Mouse (Mus musculus): ENCODE measurements around the gene Cpt1c. TPM values are rescaled to one million over a fixed set of nuclear protein-coding genes. Genes with fewer than 3 reads are reported as not detected.
A peak's percentile ranks its signal among the peaks of the same experiment; 100 is the strongest.

The Cpt1c gene
- polyA plus RNA-seq, 1 experiment from 2014 or later, result 22.4 TPM

- Histone ChIP-seq H3K36me3 (ENCODE audit: control insufficient read depth, insufficient read depth, low read length) (peaks cover 100% of the 10 kb centered on the region), H3K4me1 (ENCODE audit: control insufficient read depth, insufficient read depth, low read length) (no peaks in the 10 kb centered on the region), H3K9me3 (ENCODE audit: control insufficient read depth, low read length) (no peaks in the 10 kb centered on the region), H3K4me2 (ENCODE audit: low read depth, low read length) (no peak overlapping the region), H3K4me3 (ENCODE audit: low read depth, low read length) (no peak overlapping the region), H3K27me3 (replicated peaks; ENCODE audit: control insufficient read depth, insufficient read depth, low read length) (no peaks in the 10 kb centered on the region), H3K9ac (ENCODE audit: low read depth, low read length) (no peak overlapping the region), H3K27ac (replicated peaks; ENCODE audit: low read depth, low read length) (no peak overlapping the region)
- no peak for ATAC-seq (ENCODE audit: low read depth)
- no peak for DNase-seq (ENCODE audit: low spot score)
- WGBS, result 90% methylated on average over 6 of the region's 6 CpGs
Measured at GRCm38 (mm10) chr7:45005321-45005992, 30.8 kb upstream of the Cpt1c start.

- Histone ChIP-seq H3K4me2 (ENCODE audit: low read depth, low read length) (no peak overlapping the region), H3K4me3 (ENCODE audit: low read depth, low read length) (no peak overlapping the region), H3K4me1 (ENCODE audit: control insufficient read depth, insufficient read depth, low read length) (peaks cover 3% of the 10 kb centered on the region), H3K36me3 (ENCODE audit: control insufficient read depth, insufficient read depth, low read length) (peaks cover 100% of the 10 kb centered on the region), H3K27me3 (replicated peaks; ENCODE audit: control insufficient read depth, insufficient read depth, low read length) (no peaks in the 10 kb centered on the region), H3K9me3 (ENCODE audit: control insufficient read depth, low read length) (no peaks in the 10 kb centered on the region), H3K9ac (ENCODE audit: low read depth, low read length) (no peak overlapping the region), H3K27ac (replicated peaks; ENCODE audit: low read depth, low read length) (no peak overlapping the region)
- ATAC-seq (ENCODE audit: low read depth) (no peak), DNase-seq (ENCODE audit: low spot score) (no peak)
- 57% methylated on average over 3 of the region's 3 CpGs for WGBS
Measured at GRCm38 (mm10) chr7:45004546-45004945, 29.9 kb upstream of the Cpt1c start.

- peaks cover 80% of the 10 kb centered on the region for H3K36me3 ChIP-seq (ENCODE audit: control insufficient read depth, insufficient read depth, low read length)
- WGBS, result 84% methylated on average over 7 of the region's 7 CpGs
Measured at GRCm38 (mm10) chr7:45002440-45002839, 27.8 kb upstream of the Cpt1c start.

GRCm38 (mm10) chr7:45000539-45001114, 26.0 kb upstream of the Cpt1c start:
- WGBS, result 83% methylated on average over 20 of the region's 21 CpGs
- H3K4me3 ChIP-seq (ENCODE audit: low read depth, low read length), result no peak overlapping the region
- no peak overlapping the region for H3K4me2 ChIP-seq (ENCODE audit: low read depth, low read length)
- peaks cover 11% of the 10 kb centered on the region for H3K4me1 ChIP-seq (ENCODE audit: control insufficient read depth, insufficient read depth, low read length)
- DNase-seq (ENCODE audit: low spot score) (no peak), ATAC-seq (ENCODE audit: low read depth) (no peak)
- H3K9me3 ChIP-seq (ENCODE audit: control insufficient read depth, low read length), result no peaks in the 10 kb centered on the region
- no peak overlapping the region; the same call in 1 of the 2 replicates for H3K27ac ChIP-seq (replicated peaks; ENCODE audit: low read depth, low read length)
- H3K27me3 ChIP-seq (replicated peaks; ENCODE audit: control insufficient read depth, insufficient read depth, low read length), result no peaks in the 10 kb centered on the region
- peaks cover 67% of the 10 kb centered on the region for H3K36me3 ChIP-seq (ENCODE audit: control insufficient read depth, insufficient read depth, low read length)
- no peak overlapping the region for H3K9ac ChIP-seq (ENCODE audit: low read depth, low read length)

More at GRCm38 (mm10) chr7:45002440-45002839, 27.8 kb upstream of the Cpt1c start:
- no peak for ATAC-seq (ENCODE audit: low read depth)
- Histone ChIP-seq H3K4me1 (ENCODE audit: control insufficient read depth, insufficient read depth, low read length) (peaks cover 8% of the 10 kb centered on the region), H3K9me3 (ENCODE audit: control insufficient read depth, low read length) (no peaks in the 10 kb centered on the region), H3K4me2 (ENCODE audit: low read depth, low read length) (no peak overlapping the region), H3K27ac (replicated peaks; ENCODE audit: low read depth, low read length) (no peak overlapping the region), H3K9ac (ENCODE audit: low read depth, low read length) (no peak overlapping the region), H3K27me3 (replicated peaks; ENCODE audit: control insufficient read depth, insufficient read depth, low read length) (no peaks in the 10 kb centered on the region), H3K4me3 (ENCODE audit: low read depth, low read length) (no peak overlapping the region)
- no peak for DNase-seq (ENCODE audit: low spot score)

- WGBS, result 73% methylated on average over 11 of the region's 11 CpGs
- no peaks in the 10 kb centered on the region for H3K9me3 ChIP-seq (ENCODE audit: control insufficient read depth, low read length)
- H3K9ac ChIP-seq (ENCODE audit: low read depth, low read length), result peak overlapping the region; percentile 39; the same call in 1 of the 2 replicates
- no peaks in the 10 kb centered on the region for H3K27me3 ChIP-seq (replicated peaks; ENCODE audit: control insufficient read depth, insufficient read depth, low read length)
- peaks cover 11% of the 10 kb centered on the region for H3K4me1 ChIP-seq (ENCODE audit: control insufficient read depth, insufficient read depth, low read length)
- no peak overlapping the region for H3K4me3 ChIP-seq (ENCODE audit: low read depth, low read length)
- no peak overlapping the region for H3K27ac ChIP-seq (replicated peaks; ENCODE audit: low read depth, low read length)
- peak overlapping the region; percentile 95 for H3K4me2 ChIP-seq (ENCODE audit: low read depth, low read length)
- DNase-seq (ENCODE audit: low spot score), result no peak
- H3K36me3 ChIP-seq (ENCODE audit: control insufficient read depth, insufficient read depth, low read length), result peaks cover 67% of the 10 kb centered on the region
- no peak for ATAC-seq (ENCODE audit: low read depth)
Measured at GRCm38 (mm10) chr7:44999753-45000152, 25.1 kb upstream of the Cpt1c start.

- peaks cover 66% of the 10 kb centered on the region for H3K36me3 ChIP-seq (ENCODE audit: control insufficient read depth, insufficient read depth, low read length)
- WGBS, result 2% methylated on average over 15 of the region's 18 CpGs
Measured at GRCm38 (mm10) chr7:44998501-44998955, 23.9 kb upstream of the Cpt1c start, which contains the start of gene Bcl2l12. TSS of gene Bcl2l12 (minus strand) at chr7:44998712.

GRCm38 (mm10) chr7:44997940-44998428, 23.3 kb upstream of the Cpt1c start:
- H3K4me3 ChIP-seq (ENCODE audit: low read depth, low read length), result peak overlapping the region; percentile 63
- no peaks in the 10 kb centered on the region for H3K9me3 ChIP-seq (ENCODE audit: control insufficient read depth, low read length)
- H3K9ac ChIP-seq (ENCODE audit: low read depth, low read length), result peak overlapping the region; percentile 87
- 0 out of 2 replicates have a peak, but pooled peaks have one; percentile 0 for ATAC-seq (ENCODE audit: low read depth)
- no peaks in the 10 kb centered on the region for H3K27me3 ChIP-seq (replicated peaks; ENCODE audit: control insufficient read depth, insufficient read depth, low read length)
- peak overlapping the region; percentile 90 for H3K27ac ChIP-seq (replicated peaks; ENCODE audit: low read depth, low read length)
- H3K4me2 ChIP-seq (ENCODE audit: low read depth, low read length), result peak overlapping the region; percentile 95
- 1% methylated on average over 15 of the region's 15 CpGs for WGBS
- peaks cover 11% of the 10 kb centered on the region for H3K4me1 ChIP-seq (ENCODE audit: control insufficient read depth, insufficient read depth, low read length)
- DNase-seq (ENCODE audit: low spot score), result no peak
- H3K36me3 ChIP-seq (ENCODE audit: control insufficient read depth, insufficient read depth, low read length), result peaks cover 66% of the 10 kb centered on the region

More at GRCm38 (mm10) chr7:44998501-44998955, 23.9 kb upstream of the Cpt1c start, which contains the start of gene Bcl2l12:
- Histone ChIP-seq H3K9me3 (ENCODE audit: control insufficient read depth, low read length) (no peaks in the 10 kb centered on the region), H3K4me3 (ENCODE audit: low read depth, low read length) (peak within 1 kb of the TSS; percentile 63), H3K27ac (replicated peaks; ENCODE audit: low read depth, low read length) (peak within 1 kb of the TSS; percentile 90), H3K4me1 (ENCODE audit: control insufficient read depth, insufficient read depth, low read length) (peaks cover 11% of the 10 kb centered on the region), H3K4me2 (ENCODE audit: low read depth, low read length) (peak within 1 kb of the TSS; percentile 95), H3K27me3 (replicated peaks; ENCODE audit: control insufficient read depth, insufficient read depth, low read length) (no peaks in the 10 kb centered on the region), H3K9ac (ENCODE audit: low read depth, low read length) (peak within 1 kb of the TSS; percentile 87)
- peak; percentile 54 for DNase-seq (ENCODE audit: low spot score)
- ATAC-seq (ENCODE audit: low read depth), result 0 out of 2 replicates have a peak, but pooled peaks have one; percentile 2

GRCm38 (mm10) chr7:44997231-44997939, 22.7 kb upstream of the Cpt1c start, which contains the start of gene Irf3:
TSS of gene Irf3 (plus strand) at chr7:44997648.
- Histone ChIP-seq H3K4me3 (ENCODE audit: low read depth, low read length) (peak within 1 kb of the TSS; percentile 63), H3K4me1 (ENCODE audit: control insufficient read depth, insufficient read depth, low read length) (peaks cover 11% of the 10 kb centered on the region), H3K27me3 (replicated peaks; ENCODE audit: control insufficient read depth, insufficient read depth, low read length) (no peaks in the 10 kb centered on the region), H3K36me3 (ENCODE audit: control insufficient read depth, insufficient read depth, low read length) (peaks cover 66% of the 10 kb centered on the region), H3K9me3 (ENCODE audit: control insufficient read depth, low read length) (no peaks in the 10 kb centered on the region), H3K9ac (ENCODE audit: low read depth, low read length) (peak within 1 kb of the TSS; percentile 87), H3K27ac (replicated peaks; ENCODE audit: low read depth, low read length) (peak within 1 kb of the TSS; percentile 90), H3K4me2 (ENCODE audit: low read depth, low read length) (peak within 1 kb of the TSS; percentile 95)
- DNase-seq (ENCODE audit: low spot score), result peak; percentile 99
- peak; percentile 93 for ATAC-seq (ENCODE audit: low read depth)
- WGBS, result 0% methylated on average over 41 of the region's 43 CpGs
